Mouse (Mus musculus) C2C12 (cell line): ENCODE measurements around the gene 1700012B07Rik.

Experiments
- CTCF ChIP-seq: IDR thresholded peaks from one replicate; pipeline ENCODE4 v1.5.1; 2011; ENCODE audit not compliant: control insufficient read depth, insufficient read depth, insufficient read length
- USF1 ChIP-seq: IDR thresholded peaks from one replicate; pipeline ENCODE4 v1.6.1; 2011; ENCODE audit warnings: low read depth, mild to moderate bottlenecking, control low read depth, moderate library complexity

GRCm38 (mm10) chr11:109822280-109822679 is 5.6 kb downstream of the 1700012B07Rik start:
- TF ChIP-seq CTCF (no peak), USF1 (no peak)
